Mouse (Mus musculus) bone marrow, adult 2 months (tissue): Measurements from ENCODE around the gene Tom1.

ENCODE experiments used
- CTCF ChIP-seq: fragments of 200-500 bp; IDR thresholded peaks from 2 replicates; pipeline ENCODE4 v1.5.1; 2011; ENCODE audit warnings: low read length, control low read depth; ENCODE audit not compliant: control insufficient read depth, insufficient read depth
- POLR2A ChIP-seq: fragments of 200-500 bp; IDR thresholded peaks from 2 replicates; pipeline ENCODE4 v1.6.1; 2011; ENCODE audit warnings: low read depth, mild to moderate bottlenecking, control low read depth, low read length, borderline replicate concordance; ENCODE audit not compliant: control insufficient read depth

GRCm38 (mm10) chr8:75086002-75086401, 52.5 kb downstream of the Tom1 start:
- TF ChIP-seq POLR2A (no peak), CTCF (no peak)
